Mouse (Mus musculus): ENCODE data around the gene Lingo3. TPM values are rescaled to one million over a fixed set of nuclear protein-coding genes. Genes with fewer than 3 reads are reported as not detected.

The Lingo3 gene
- total and polyA plus RNA-seq, 3 experiments: 0.05 TPM; not detected in 2

DNA sequence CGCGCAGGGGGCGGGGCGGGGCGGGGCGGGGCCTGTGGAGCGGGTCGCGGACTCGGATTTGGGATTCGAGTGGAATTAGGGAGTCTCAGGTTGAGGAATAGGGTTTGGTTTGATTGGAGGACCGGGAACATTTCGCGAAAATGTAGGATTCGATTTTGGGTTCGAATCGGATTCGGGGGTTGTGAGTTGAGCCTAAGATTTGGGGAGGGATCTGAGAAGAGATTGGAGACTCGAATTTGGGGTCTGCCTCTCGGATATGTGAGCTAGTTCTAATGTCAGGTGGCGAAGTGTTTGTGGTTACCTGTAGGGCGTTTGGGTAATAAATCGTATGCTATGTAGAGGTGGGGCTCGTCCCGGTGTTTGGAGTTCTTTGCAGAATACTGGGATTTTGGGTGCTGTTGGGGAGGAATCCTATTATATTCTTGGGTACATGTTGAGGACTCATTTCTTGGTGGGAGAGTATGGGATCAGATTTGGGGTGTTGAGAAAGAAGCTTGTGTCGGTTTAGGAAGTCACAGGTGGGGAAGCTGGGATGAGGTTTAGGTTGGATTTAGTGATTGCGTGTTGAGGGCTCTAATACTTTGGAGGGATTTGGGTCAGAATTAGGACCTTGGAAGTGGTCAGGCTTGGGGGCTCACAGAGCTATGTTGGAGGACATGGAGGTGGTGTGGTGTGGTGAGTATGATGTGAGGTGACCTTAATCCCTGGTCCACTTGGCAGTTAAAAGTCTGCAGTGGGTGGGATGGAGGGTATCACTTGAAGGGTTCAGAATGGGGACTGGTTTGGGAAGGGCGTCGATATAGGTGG lies 16.6 kb downstream of the Lingo3 start:
- peak overlapping the region; percentile 77 for H3K4me3 ChIP-seq (ENCODE audit: low read depth, low read length)
- DNase-seq (ENCODE audit: low spot score) (no peak), ATAC-seq (ENCODE audit: extremely low read depth, insufficient number of reproducible peaks, low FRiP score, poor library complexity, severe bottlenecking) (no peak)
- H3K4me1 ChIP-seq (ENCODE audit: insufficient read depth, low read depth, low read length): peaks cover 65% of the 10 kb centered on the region
- TF ChIP-seq TAL1 (conservative IDR thresholded peaks at IDR 0.05; ENCODE audit: low read depth, low read length) (no peak), POLR2AphosphoS5 (IDR thresholded peaks at IDR 0.05; ENCODE audit: insufficient replicate concordance, low read depth, low read length) (no peak), GATA1 (IDR thresholded peaks at IDR 0.05; ENCODE audit: borderline replicate concordance, low read length) (no peak), CTCF (IDR thresholded peaks at IDR 0.05; ENCODE audit: low read depth, low read length) (no peak), GATA2 (IDR thresholded peaks at IDR 0.05; ENCODE audit: borderline replicate concordance, low read depth, low read length) (no peak)
- H3K27me3 ChIP-seq (ENCODE audit: insufficient read depth, low read length): peaks cover 2% of the 10 kb centered on the region
- no peaks in the 10 kb centered on the region for H3K9me3 ChIP-seq (replicated peaks)
- peaks cover 41% of the 10 kb centered on the region for H3K36me3 ChIP-seq (replicated peaks)

DNA sequence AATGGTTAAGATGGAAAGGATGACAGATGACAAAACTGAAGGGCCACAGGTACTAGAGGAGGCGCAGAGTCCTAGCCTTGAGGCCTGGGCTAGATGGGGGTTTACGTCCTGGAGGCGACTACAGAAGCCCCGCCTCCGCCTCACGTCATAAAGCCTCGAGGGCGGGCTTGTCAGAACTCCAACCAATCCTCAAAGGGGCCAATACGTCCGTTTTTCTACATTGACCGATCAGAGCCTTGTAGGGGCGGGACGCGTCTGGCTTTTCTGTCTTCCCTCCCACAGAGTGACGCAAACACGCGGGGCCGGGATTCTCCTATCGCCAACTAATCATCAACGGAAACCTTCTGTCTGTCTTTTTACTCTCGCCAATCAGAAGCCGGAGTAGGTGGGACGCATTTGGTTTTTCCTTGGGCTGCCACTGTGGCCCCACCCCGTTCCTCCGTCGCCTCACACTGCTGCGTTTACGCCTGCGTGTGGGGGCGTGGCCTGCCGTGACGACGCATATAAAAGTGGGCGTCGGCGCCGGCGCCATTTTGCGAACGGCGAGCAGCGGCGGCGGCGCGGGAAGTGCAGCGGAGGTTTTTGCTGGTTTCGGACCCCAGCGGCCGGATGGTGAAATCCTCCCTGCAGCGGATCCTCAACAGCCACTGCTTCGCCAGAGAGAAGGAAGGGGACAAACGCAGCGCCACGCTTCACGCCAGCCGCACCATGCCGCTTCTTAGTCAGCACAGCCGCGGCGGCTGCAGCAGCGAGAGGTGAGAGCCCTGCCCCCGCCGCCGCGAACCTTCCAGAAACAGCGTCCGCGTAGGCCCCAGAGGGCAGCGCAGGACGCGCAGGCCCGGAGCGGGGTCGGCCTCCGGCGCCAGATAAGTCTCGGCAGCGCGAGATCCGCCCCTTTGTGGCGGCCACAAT lies 17.4 kb downstream of the Lingo3 start, which contains the start of gene Oaz1:
Gene Oaz1, plus strand, starts transcription at position 506 of the 912 bp plus-strand sequence.
- Histone ChIP-seq H3K36me3 (replicated peaks) (peaks cover 37% of the 10 kb centered on the region), H3K4me3 (ENCODE audit: low read depth, low read length) (peak within 1 kb of the TSS; percentile 77), H3K27me3 (ENCODE audit: insufficient read depth, low read length) (no peaks in the 10 kb centered on the region), H3K9me3 (replicated peaks) (no peaks in the 10 kb centered on the region), H3K4me1 (ENCODE audit: insufficient read depth, low read depth, low read length) (peaks cover 61% of the 10 kb centered on the region)
- DNase-seq (ENCODE audit: low spot score): peak; percentile 96
- TF ChIP-seq TAL1 (conservative IDR thresholded peaks at IDR 0.05; ENCODE audit: low read depth, low read length): no peak
- TF ChIP-seq GATA1 (IDR thresholded peaks at IDR 0.05; ENCODE audit: borderline replicate concordance, low read length): no peak
- TF ChIP-seq GATA2 (IDR thresholded peaks at IDR 0.05; ENCODE audit: borderline replicate concordance, low read depth, low read length): no peak
- TF ChIP-seq CTCF (IDR thresholded peaks at IDR 0.05; ENCODE audit: low read depth, low read length): no peak
- TF ChIP-seq POLR2AphosphoS5 (IDR thresholded peaks at IDR 0.05; ENCODE audit: insufficient replicate concordance, low read depth, low read length): no peak
- ATAC-seq (ENCODE audit: extremely low read depth, insufficient number of reproducible peaks, low FRiP score, poor library complexity, severe bottlenecking): peak; percentile 97

DNA sequence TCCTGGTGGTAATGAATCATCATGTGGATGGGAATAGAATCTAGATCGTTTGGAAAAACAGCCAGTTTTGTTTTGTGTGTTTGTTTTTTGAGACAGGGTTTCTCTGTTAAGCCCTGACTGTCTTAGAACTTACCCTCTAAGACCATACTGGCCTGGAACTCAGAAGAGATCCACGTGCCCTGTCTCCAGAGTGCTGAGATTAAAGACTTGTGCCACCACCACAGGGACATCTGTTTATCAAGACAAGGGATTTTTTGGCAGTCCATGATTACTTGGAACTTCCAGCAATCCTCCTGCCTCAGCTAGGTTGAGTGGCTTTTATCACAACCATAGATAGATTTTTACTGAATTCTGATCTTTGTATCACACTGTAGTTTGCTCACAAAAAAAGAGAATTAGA lies 19.0 kb downstream of the Lingo3 start:
- DNase-seq (ENCODE audit: low spot score) (no peak), ATAC-seq (ENCODE audit: extremely low read depth, insufficient number of reproducible peaks, low FRiP score, poor library complexity, severe bottlenecking) (no peak)
- Histone ChIP-seq H3K36me3 (replicated peaks) (peaks cover 23% of the 10 kb centered on the region), H3K27me3 (ENCODE audit: insufficient read depth, low read length) (no peaks in the 10 kb centered on the region), H3K4me3 (ENCODE audit: low read depth, low read length) (no peak overlapping the region), H3K4me1 (ENCODE audit: insufficient read depth, low read depth, low read length) (peaks cover 47% of the 10 kb centered on the region), H3K9me3 (replicated peaks) (no peaks in the 10 kb centered on the region)
- no peak for TF ChIP-seq CTCF (IDR thresholded peaks at IDR 0.05; ENCODE audit: low read depth, low read length)
- no peak for TF ChIP-seq TAL1 (conservative IDR thresholded peaks at IDR 0.05; ENCODE audit: low read depth, low read length)
- TF ChIP-seq GATA1 (IDR thresholded peaks at IDR 0.05; ENCODE audit: borderline replicate concordance, low read length): no peak
- no peak for TF ChIP-seq POLR2AphosphoS5 (IDR thresholded peaks at IDR 0.05; ENCODE audit: insufficient replicate concordance, low read depth, low read length)
- no peak for TF ChIP-seq GATA2 (IDR thresholded peaks at IDR 0.05; ENCODE audit: borderline replicate concordance, low read depth, low read length)

DNA sequence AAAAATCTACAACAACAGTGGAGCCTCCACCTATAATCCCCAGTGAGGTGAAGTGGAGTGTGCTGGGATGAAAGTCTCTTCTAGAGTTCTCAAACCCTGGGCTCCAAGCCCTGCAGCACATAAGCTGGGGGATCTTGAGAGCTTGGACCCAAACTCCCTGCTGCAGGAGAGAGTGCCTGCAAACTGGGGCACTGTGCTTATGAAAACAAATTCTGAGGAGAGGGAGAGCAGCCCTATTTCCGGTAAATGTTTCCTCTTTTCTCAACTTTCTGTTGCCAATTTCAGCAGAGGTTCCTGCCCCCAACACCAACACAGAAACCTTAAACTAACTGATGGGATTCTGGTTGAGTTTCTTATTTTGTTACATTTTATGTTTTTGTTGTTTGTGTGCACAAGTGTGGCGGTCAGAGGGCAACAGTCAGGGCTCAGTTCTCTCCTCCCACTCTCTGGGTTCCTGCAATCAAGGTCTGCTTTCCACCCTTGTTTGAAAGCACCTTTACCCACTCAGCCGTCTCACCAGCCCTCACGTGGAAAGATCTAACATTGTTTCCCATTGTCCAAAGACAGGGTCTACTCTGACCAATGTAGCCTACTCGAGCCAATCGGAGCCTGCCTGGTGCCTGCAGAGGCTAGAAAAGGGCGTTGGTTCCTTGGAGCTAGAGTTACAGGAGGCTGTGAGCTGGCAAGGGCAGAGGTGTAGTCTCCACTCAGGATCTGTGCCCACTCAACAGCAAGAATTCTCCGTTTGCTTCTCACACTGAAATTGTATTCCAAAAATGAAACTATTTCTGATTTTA lies 19.8 kb downstream of the Lingo3 start:
- TF ChIP-seq GATA2 (IDR thresholded peaks at IDR 0.05; ENCODE audit: borderline replicate concordance, low read depth, low read length): no peak
- TF ChIP-seq TAL1 (conservative IDR thresholded peaks at IDR 0.05; ENCODE audit: low read depth, low read length): no peak
- no peak for TF ChIP-seq POLR2AphosphoS5 (IDR thresholded peaks at IDR 0.05; ENCODE audit: insufficient replicate concordance, low read depth, low read length)
- no peak for TF ChIP-seq GATA1 (IDR thresholded peaks at IDR 0.05; ENCODE audit: borderline replicate concordance, low read length)
- TF ChIP-seq CTCF (IDR thresholded peaks at IDR 0.05; ENCODE audit: low read depth, low read length): no peak
- DNase-seq (ENCODE audit: low spot score) (no peak), ATAC-seq (ENCODE audit: extremely low read depth, insufficient number of reproducible peaks, low FRiP score, poor library complexity, severe bottlenecking) (no peak)
- Histone ChIP-seq H3K36me3 (replicated peaks) (peaks cover 15% of the 10 kb centered on the region), H3K27me3 (ENCODE audit: insufficient read depth, low read length) (no peaks in the 10 kb centered on the region), H3K4me1 (ENCODE audit: insufficient read depth, low read depth, low read length) (peaks cover 47% of the 10 kb centered on the region), H3K9me3 (replicated peaks) (no peaks in the 10 kb centered on the region), H3K4me3 (ENCODE audit: low read depth, low read length) (peak overlapping the region; percentile 31; the same call in 1 of the 2 replicates)

DNA sequence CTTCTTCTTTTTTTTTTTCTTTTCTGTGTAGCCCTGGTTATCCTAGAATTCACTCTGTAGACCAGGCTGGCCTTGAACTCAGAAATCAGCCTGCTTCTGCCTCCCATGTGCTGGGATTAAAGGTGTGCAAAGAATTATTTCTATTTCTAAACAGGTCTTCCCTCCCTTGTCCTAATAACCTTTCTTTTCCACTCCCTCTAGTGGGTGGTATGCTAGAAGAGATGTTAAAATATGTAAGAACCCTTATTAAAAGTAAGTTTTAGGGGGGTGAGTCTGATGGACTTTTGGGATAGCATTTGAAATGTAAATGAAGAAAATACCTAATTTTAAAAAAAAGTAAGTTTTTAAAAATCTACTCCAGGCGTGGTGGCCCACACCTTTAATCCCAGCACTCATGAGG lies 20.5 kb downstream of the Lingo3 start:
- no peak for TF ChIP-seq GATA1 (IDR thresholded peaks at IDR 0.05; ENCODE audit: borderline replicate concordance, low read length)
- no peak for TF ChIP-seq TAL1 (conservative IDR thresholded peaks at IDR 0.05; ENCODE audit: low read depth, low read length)
- no peak for TF ChIP-seq GATA2 (IDR thresholded peaks at IDR 0.05; ENCODE audit: borderline replicate concordance, low read depth, low read length)
- peaks cover 49% of the 10 kb centered on the region for H3K4me1 ChIP-seq (ENCODE audit: insufficient read depth, low read depth, low read length)
- H3K9me3 ChIP-seq (replicated peaks): no peaks in the 10 kb centered on the region
- no peak overlapping the region for H3K4me3 ChIP-seq (ENCODE audit: low read depth, low read length)
- ATAC-seq (ENCODE audit: extremely low read depth, insufficient number of reproducible peaks, low FRiP score, poor library complexity, severe bottlenecking) (no peak), DNase-seq (ENCODE audit: low spot score) (no peak)
- H3K27me3 ChIP-seq (ENCODE audit: insufficient read depth, low read length): no peaks in the 10 kb centered on the region
- H3K36me3 ChIP-seq (replicated peaks): peaks cover 10% of the 10 kb centered on the region

Data from G1E (cell line).